Mouse (Mus musculus) stomach, postnatal 0 days (tissue): Measurements from ENCODE around the gene Atp5g3.

ENCODE experiments used
- CTCF ChIP-seq: IDR thresholded peaks from 2 replicates; pipeline ENCODE4 v1.5.1; 2016; ENCODE audit warnings: antibody characterized with exemption, low read depth, mild to moderate bottlenecking, moderate library complexity
- EP300 ChIP-seq: optimal IDR thresholded peaks from 2 replicates; pipeline ENCODE3; 2016; ENCODE audit warnings: antibody characterized with exemption

DNA sequence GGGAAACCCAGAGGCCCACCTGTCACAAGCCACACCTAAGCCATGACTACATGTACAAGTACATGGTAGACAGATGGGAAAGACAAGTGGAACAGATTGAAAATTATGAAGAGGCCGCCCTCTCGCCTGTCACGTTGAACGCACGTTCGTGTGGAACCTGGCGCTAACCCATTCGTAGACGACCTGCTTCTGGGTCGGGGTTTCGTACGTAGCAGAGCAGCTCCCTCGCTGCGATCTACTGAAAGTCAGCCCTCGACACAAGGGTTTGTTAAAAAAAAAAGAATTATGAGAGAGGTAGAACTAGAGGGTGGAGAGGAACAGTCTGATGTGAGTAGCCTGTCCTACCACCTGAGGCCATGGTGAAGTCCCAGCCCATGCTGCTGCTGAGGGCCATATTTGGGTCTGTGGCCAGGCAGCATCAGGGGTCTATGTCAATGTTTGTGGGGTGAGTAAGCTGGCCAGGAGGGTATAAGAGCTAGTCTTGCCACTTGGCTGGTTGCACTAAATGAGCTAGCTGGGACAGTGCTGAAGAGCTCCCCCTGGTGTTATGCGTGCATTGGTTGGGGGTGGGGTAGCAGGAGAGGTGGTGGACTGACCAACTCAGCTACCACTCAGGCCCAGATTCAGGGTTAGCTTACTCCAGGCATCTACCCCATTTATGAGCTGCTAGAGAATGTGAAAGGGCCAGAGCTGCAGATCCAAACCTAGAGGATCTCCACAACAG is 43.2 kb downstream of the Atp5g3 start:
- no peak for TF ChIP-seq EP300
- peak; percentile 70 for TF ChIP-seq CTCF
